Mouse (Mus musculus) stomach, embryonic 16.5 days (tissue): Measurements from ENCODE around the gene Epsti1. TPM values are rescaled to one million over a fixed set of nuclear protein-coding genes. Genes with fewer than 3 reads are reported as not detected.

Experiments used
- ATAC-seq: fragments of 200-750 bp; cut with Nextera tagmentation; 2 replicates; pipeline ENCODE4 v1.8.0; 2017; ENCODE audit warnings: moderate number of reproducible peaks, moderate TSS enrichment; ENCODE audit not compliant: insufficient read depth, low FRiP score
- H3K27ac ChIP-seq: fragments of 300-500 bp; sonication (generic); 2 replicates; pipeline ENCODE4 v1.5.1; 2014; ENCODE audit warnings: low read length
- H3K27me3 ChIP-seq: fragments of 300-500 bp; sonication (generic); 2 replicates; pipeline ENCODE4 v1.6.1; 2014; ENCODE audit warnings: low read length, control low read depth, mixed read lengths; ENCODE audit not compliant: control insufficient read depth, insufficient read depth
- H3K36me3 ChIP-seq: fragments of 300-500 bp; sonication (generic); 2 replicates; pipeline ENCODE4 v1.6.1; 2014; ENCODE audit warnings: low read length; ENCODE audit not compliant: control insufficient read depth, insufficient read depth
- H3K4me1 ChIP-seq: fragments of 300-500 bp; sonication (generic); 2 replicates; pipeline ENCODE4 v1.6.1; 2014; ENCODE audit warnings: low read length, control low read depth, mixed read lengths; ENCODE audit not compliant: control insufficient read depth, insufficient read depth
- H3K4me2 ChIP-seq: fragments of 300-500 bp; sonication (generic); 2 replicates; pipeline ENCODE4 v1.6.1; 2014; ENCODE audit warnings: low read depth, low read length, mixed read lengths
- H3K4me3 ChIP-seq: fragments of 300-500 bp; sonication (generic); replicated peaks from 2 replicates; pipeline ENCODE4 v1.5.1; 2014; ENCODE audit warnings: mild to moderate bottlenecking, low read length
- H3K9ac ChIP-seq: fragments of 300-500 bp; sonication (generic); 2 replicates; pipeline ENCODE4 v1.6.1; 2014; ENCODE audit warnings: low read length
- H3K9me3 ChIP-seq: fragments of 300-500 bp; sonication (generic); replicated peaks from 2 replicates; pipeline ENCODE4 v1.6.1; 2016; ENCODE audit warnings: low read length, control low read depth; ENCODE audit not compliant: control insufficient read depth
- WGBS: fragments of 180-500 bp; shearing (Covaris S2); extraction: QIAGEN DNeasy Blood & Tissue Kit; methylation state at CpG from one replicate; pipeline ENCODE4 v1.1.7; 2014; 5-methylcytosine and 5-hydroxymethylcytosine counted together
- polyA plus RNA-seq: library from polyadenylated mRNA; unstranded; fragments of >200 nt; fragmentation: Nextera tagmentation; extraction: Ambion mirVana; gene quantifications from 2 replicates; pipeline ENCODE4 v1.2.1, GENCODE M21; 2015

Gene Epsti1
- polyA plus RNA-seq, 1 experiment from 2014 or later, result 2.7 TPM

DNA sequence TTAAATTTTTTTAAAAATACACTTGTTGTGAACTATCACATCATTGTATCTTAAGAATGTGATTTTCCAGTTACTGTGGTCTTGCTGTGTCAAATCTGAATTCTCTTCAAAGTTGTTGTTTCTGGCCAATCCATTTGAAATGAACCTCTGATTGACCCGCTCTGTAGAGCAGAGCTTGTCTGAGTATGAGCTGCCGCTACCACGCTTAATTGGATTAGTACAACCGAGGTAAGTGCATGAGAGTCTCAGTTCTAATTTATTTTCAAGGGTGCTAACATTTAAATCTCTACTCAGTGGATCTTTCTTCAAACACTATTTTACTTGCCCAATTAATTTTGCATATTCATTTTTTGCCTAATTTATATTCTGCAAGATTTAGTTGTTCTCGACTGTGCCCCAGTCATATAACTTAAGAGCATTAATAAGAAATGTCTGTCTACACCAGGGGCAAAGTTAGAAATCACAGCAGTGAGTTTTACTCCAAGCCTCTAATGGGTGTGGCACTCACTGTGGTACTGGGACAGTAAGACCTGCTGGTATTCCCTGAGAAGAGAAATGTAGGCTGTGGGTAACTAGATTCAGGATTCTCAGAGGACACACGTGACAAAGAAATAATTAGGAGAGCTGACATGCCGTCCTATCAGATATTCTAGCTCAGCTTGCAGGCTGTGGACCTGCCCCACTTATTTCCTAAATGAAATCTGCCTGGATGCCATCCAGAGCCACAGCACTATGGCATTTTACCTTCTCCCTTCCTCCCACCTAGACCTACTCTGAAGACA, 111.7 kb downstream of the Epsti1 start:
- Histone ChIP-seq H3K4me1 (no peaks in the 10 kb centered on the region), H3K4me2 (no peak overlapping the region), H3K9me3 (no peaks in the 10 kb centered on the region), H3K4me3 (no peak overlapping the region), H3K36me3 (no peaks in the 10 kb centered on the region), H3K9ac (no peak overlapping the region), H3K27me3 (no peaks in the 10 kb centered on the region), H3K27ac (no peak overlapping the region)
- no peak for ATAC-seq
- 78% methylated on average over 7 of the region's 7 CpGs for WGBS

GRCm38 (mm10) chr14:78016398-78016797, 112.4 kb downstream of the Epsti1 start:
- Histone ChIP-seq H3K4me2 (no peak overlapping the region), H3K36me3 (no peaks in the 10 kb centered on the region), H3K4me3 (no peak overlapping the region), H3K4me1 (no peaks in the 10 kb centered on the region), H3K9me3 (no peaks in the 10 kb centered on the region), H3K27ac (no peak overlapping the region), H3K9ac (no peak overlapping the region), H3K27me3 (no peaks in the 10 kb centered on the region)
- WGBS, result 65% methylated on average over 4 of the region's 4 CpGs
- no peak for ATAC-seq

- Histone ChIP-seq H3K36me3 (no peaks in the 10 kb centered on the region), H3K9me3 (no peaks in the 10 kb centered on the region), H3K27me3 (no peaks in the 10 kb centered on the region), H3K4me3 (no peak overlapping the region), H3K27ac (no peak overlapping the region), H3K4me1 (no peaks in the 10 kb centered on the region), H3K9ac (no peak overlapping the region), H3K4me2 (no peak overlapping the region)
- no peak for ATAC-seq
- 49% methylated on average over 8 of the region's 8 CpGs for WGBS
Measured at GRCm38 (mm10) chr14:78019935-78020334, 115.9 kb downstream of the Epsti1 start.

GRCm38 (mm10) chr14:78038876-78039275, 134.8 kb downstream of the Epsti1 start:
- Histone ChIP-seq H3K9ac (no peak overlapping the region), H3K4me2 (no peak overlapping the region), H3K4me3 (no peak overlapping the region), H3K27ac (no peak overlapping the region), H3K9me3 (no peaks in the 10 kb centered on the region), H3K27me3 (no peaks in the 10 kb centered on the region), H3K36me3 (no peaks in the 10 kb centered on the region), H3K4me1 (no peaks in the 10 kb centered on the region)
- 61% methylated on average over 8 of the region's 8 CpGs for WGBS
- no peak for ATAC-seq

GRCm38 (mm10) chr14:78040643-78041042, 136.6 kb downstream of the Epsti1 start:
- WGBS, result 86% methylated on average over 6 of the region's 6 CpGs
- no peaks in the 10 kb centered on the region for H3K9me3 ChIP-seq
- no peak overlapping the region for H3K27ac ChIP-seq
- H3K4me1 ChIP-seq, result no peaks in the 10 kb centered on the region
- H3K9ac ChIP-seq, result no peak overlapping the region
- no peak overlapping the region for H3K4me3 ChIP-seq
- no peaks in the 10 kb centered on the region for H3K27me3 ChIP-seq
- no peaks in the 10 kb centered on the region for H3K36me3 ChIP-seq
- no peak for ATAC-seq
- no peak overlapping the region for H3K4me2 ChIP-seq

DNA sequence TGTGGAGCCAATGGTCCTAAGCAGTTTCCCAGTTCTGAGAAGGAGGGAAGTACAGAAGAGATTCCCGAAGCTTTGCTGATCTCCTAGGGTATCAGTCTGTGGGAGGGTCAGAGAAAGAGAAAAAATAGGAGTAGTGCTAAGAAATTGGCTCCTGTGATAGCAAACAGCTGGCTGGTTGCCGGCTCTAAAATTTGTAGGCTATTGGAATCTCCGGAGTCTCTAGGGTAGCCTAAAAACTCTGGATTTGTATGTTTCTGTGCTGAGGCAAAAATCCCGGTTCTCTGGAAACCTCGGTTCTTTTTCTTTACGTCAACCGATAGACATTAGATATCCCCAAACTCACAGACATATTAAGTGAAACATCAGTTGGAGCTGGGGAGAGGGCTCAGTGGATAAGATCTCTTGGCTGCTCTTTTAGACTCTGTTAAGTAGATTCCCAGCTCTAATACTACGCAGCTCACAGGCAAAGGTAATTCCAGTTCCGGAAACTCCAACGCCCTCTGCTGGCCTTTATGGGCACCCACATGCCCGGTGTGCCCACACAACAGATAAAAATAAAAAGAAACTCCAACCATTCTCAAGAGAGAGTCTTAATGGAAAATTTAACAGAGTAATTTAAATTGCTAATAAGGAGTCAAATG, 138.0 kb downstream of the Epsti1 start:
- Histone ChIP-seq H3K27ac (no peak overlapping the region), H3K9me3 (no peaks in the 10 kb centered on the region), H3K4me2 (no peak overlapping the region), H3K4me3 (no peak overlapping the region), H3K27me3 (no peaks in the 10 kb centered on the region), H3K36me3 (no peaks in the 10 kb centered on the region), H3K4me1 (no peaks in the 10 kb centered on the region), H3K9ac (no peak overlapping the region)
- no peak for ATAC-seq
- 71% methylated on average over 11 of the region's 11 CpGs for WGBS

DNA sequence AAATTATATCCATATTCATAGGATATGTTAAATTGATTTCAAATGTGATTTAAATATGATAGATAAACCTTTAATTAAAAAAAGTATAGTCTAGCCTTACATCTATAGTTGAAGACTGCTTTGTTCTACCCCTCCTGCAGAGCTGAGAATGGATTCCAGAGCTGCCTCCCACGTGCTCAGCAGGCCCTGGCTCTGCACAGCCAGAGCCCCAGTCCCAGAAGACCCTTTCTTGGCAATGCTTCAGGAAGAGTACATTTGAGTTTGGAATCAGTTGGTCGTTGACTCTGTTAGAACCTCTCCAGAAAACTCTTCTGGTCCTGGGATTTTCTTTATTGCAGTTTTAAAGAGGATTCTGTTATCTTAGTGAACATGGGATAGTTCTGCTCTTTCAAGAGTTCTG, 139.0 kb downstream of the Epsti1 start:
- H3K4me1 ChIP-seq, result no peaks in the 10 kb centered on the region
- no peak overlapping the region for H3K4me2 ChIP-seq
- no peak overlapping the region for H3K9ac ChIP-seq
- no peak overlapping the region for H3K27ac ChIP-seq
- WGBS, result 28% methylated on average over 2 of the region's 2 CpGs
- ATAC-seq, result no peak
- H3K4me3 ChIP-seq, result no peak overlapping the region
- no peaks in the 10 kb centered on the region for H3K27me3 ChIP-seq
- H3K36me3 ChIP-seq, result no peaks in the 10 kb centered on the region
- H3K9me3 ChIP-seq, result no peaks in the 10 kb centered on the region

GRCm38 (mm10) chr14:78048258-78048657, 144.2 kb downstream of the Epsti1 start:
- H3K4me3 ChIP-seq, result no peak overlapping the region
- no peak overlapping the region for H3K9ac ChIP-seq
- no peak overlapping the region for H3K27ac ChIP-seq
- no peak for ATAC-seq
- no peaks in the 10 kb centered on the region for H3K9me3 ChIP-seq
- no peaks in the 10 kb centered on the region for H3K4me1 ChIP-seq
- no peaks in the 10 kb centered on the region for H3K36me3 ChIP-seq
- WGBS, result 90% methylated on average over 3 of the region's 3 CpGs
- H3K27me3 ChIP-seq, result no peaks in the 10 kb centered on the region
- H3K4me2 ChIP-seq, result no peak overlapping the region

- Histone ChIP-seq H3K9ac (no peak overlapping the region), H3K27ac (no peak overlapping the region), H3K4me2 (no peak overlapping the region), H3K36me3 (no peaks in the 10 kb centered on the region), H3K4me3 (no peak overlapping the region), H3K4me1 (no peaks in the 10 kb centered on the region), H3K9me3 (no peaks in the 10 kb centered on the region), H3K27me3 (no peaks in the 10 kb centered on the region)
- WGBS, result 58% methylated on average over 4 of the region's 4 CpGs
- ATAC-seq, result no peak
Measured at GRCm38 (mm10) chr14:78048674-78049073, 144.6 kb downstream of the Epsti1 start.
